Mouse (Mus musculus) heart, postnatal 0 days (tissue): ENCODE results near the gene Ep300. TPM values are rescaled to one million over a fixed set of nuclear protein-coding genes. Genes with fewer than 3 reads are reported as not detected.
"Not testable (repeated sequence)": the region's sequence is repeated elsewhere in the genome, so short reads cannot be mapped to it uniquely, and the experiment has no call there.

Experiments used
- ATAC-seq: fragments of 200-750 bp; cut with Nextera tagmentation; 2 replicates; pipeline ENCODE4 v1.8.0; 2017; ENCODE audit warnings: low read depth, moderate number of reproducible peaks, moderate library complexity; ENCODE audit not compliant: insufficient read depth
- DNase-seq: peaks from one replicate; pipeline ENCODE4 v3.0.0-alpha.2; 2016; ENCODE audit warnings: low spot score
- H3K27ac ChIP-seq: fragments of 300-500 bp; sonication (generic); 2 replicates; pipeline ENCODE4 v1.5.1; 2014; ENCODE audit warnings: low read depth, mild to moderate bottlenecking
- H3K27me3 ChIP-seq: fragments of 300-500 bp; sonication (generic); 2 replicates; pipeline ENCODE4 v1.6.1; 2014; ENCODE audit warnings: low read length, mixed read lengths; ENCODE audit not compliant: control insufficient read depth, insufficient read depth
- H3K36me3 ChIP-seq: fragments of 300-500 bp; sonication (generic); replicated peaks from 2 replicates; pipeline ENCODE4 v1.6.1; 2014; ENCODE audit warnings: low read length, mixed read lengths; ENCODE audit not compliant: control insufficient read depth, insufficient read depth
- H3K4me1 ChIP-seq: fragments of 300-500 bp; sonication (generic); 2 replicates; pipeline ENCODE4 v1.6.1; 2014; ENCODE audit warnings: antibody characterized with exemption; ENCODE audit not compliant: control insufficient read depth, insufficient read depth
- H3K4me2 ChIP-seq: fragments of 300-500 bp; sonication (generic); 2 replicates; pipeline ENCODE4 v1.6.1; 2014; ENCODE audit warnings: low read depth, mild to moderate bottlenecking, low read length, moderate library complexity
- H3K4me3 ChIP-seq: fragments of 300-500 bp; sonication (generic); 2 replicates; pipeline ENCODE4 v1.5.1; 2014; ENCODE audit warnings: low read depth, low read length
- H3K9ac ChIP-seq: fragments of 300-500 bp; sonication (generic); replicated peaks from 2 replicates; pipeline ENCODE4 v1.6.1; 2014; ENCODE audit warnings: low read depth, low read length, mixed read lengths
- H3K9me3 ChIP-seq: fragments of 300-500 bp; sonication (generic); replicated peaks from 2 replicates; pipeline ENCODE4 v1.6.1; 2016; ENCODE audit warnings: low read length; ENCODE audit not compliant: control insufficient read depth
- CTCF ChIP-seq: IDR thresholded peaks from 2 replicates; pipeline ENCODE4 v1.5.1; 2016; ENCODE audit warnings: antibody characterized with exemption, control low read depth, low read depth
- EP300 ChIP-seq: IDR thresholded peaks from 2 replicates; pipeline ENCODE4 v1.6.1; 2016; ENCODE audit warnings: antibody characterized with exemption, low read depth
- WGBS: fragments of 180-500 bp; shearing (Covaris S2); extraction: QIAGEN DNeasy Blood & Tissue Kit; methylation state at CpG from one replicate; pipeline ENCODE4 v1.1.7; 2014; 5-methylcytosine and 5-hydroxymethylcytosine counted together
- polyA plus RNA-seq: library from polyadenylated mRNA; unstranded; fragments of >200 nt; fragmentation: Nextera tagmentation; extraction: Ambion mirVana; gene quantifications from 2 replicates; pipeline ENCODE4 v1.2.1, GENCODE M21; 2015
- total RNA-seq: library from RNA; depleted of rRNA; stranded (reverse); fragments of >200 nt; gene quantifications from 2 replicates; pipeline ENCODE4 v1.2.3, GENCODE M21; 2014; ENCODE audit warnings: low replicate concordance

Gene Ep300
- total and polyA plus RNA-seq, 2 experiments from 2014 or later, result 5.6 to 38.5 TPM

DNA sequence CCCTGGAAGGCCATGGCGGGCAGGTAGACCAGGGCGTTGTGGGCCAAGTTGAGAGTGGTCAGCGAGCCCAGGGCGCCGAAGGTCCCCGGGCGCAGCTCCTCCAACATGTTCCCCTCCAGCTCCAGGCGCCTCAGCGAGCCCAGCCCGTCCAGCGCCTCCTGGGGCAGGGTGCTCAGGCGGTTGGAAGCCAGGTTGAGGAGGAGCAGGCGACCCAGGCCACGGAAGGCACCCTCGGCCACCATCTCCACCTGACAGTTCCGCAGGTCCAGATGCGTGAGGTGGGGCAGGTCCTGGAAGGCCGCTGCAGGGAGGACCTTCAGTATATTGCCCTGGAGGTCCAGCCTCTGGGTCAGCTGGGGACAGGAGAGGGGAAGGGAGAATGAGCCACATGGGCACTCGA lies 109.7 kb downstream of the Ep300 start:
- 39% methylated on average over 16 of the region's 19 CpGs for WGBS
- DNase-seq (no peak), ATAC-seq (no peak)
- H3K9me3 ChIP-seq, result no peaks in the 10 kb centered on the region
- no peak overlapping the region for H3K27ac ChIP-seq
- no peaks in the 10 kb centered on the region for H3K36me3 ChIP-seq
- peak overlapping the region; percentile 50 for H3K4me3 ChIP-seq
- H3K27me3 ChIP-seq, result peaks cover 49% of the 10 kb centered on the region
- H3K4me1 ChIP-seq, result peaks cover 14% of the 10 kb centered on the region; the same call in 1 of the 2 replicates
- TF ChIP-seq EP300, result no peak
- no peak for TF ChIP-seq CTCF
- H3K9ac ChIP-seq, result peak overlapping the region; percentile 56
- peak overlapping the region; percentile 75 for H3K4me2 ChIP-seq

DNA sequence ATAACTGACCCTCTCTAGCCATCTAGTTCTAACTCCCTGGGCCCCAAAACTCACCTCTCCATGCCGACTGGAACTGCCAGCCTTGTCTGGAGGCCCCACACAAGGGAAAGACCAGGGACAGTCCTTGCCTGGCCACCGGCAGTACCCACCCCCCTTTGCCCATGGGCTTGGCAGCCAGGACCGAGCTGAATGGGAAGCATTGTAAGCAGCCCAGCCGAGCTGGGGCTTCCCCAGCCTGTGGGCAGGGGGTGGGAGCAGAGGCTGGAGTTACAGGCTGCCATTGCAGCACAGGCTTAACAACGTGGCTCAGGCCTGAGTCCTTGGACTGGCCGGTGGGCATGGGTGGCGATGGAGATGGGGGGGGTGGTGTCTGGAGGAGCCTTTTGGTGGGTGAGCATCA lies 112.0 kb downstream of the Ep300 start, which contains the start of gene Chadl:
Gene Chadl (minus strand): TSS at position 113 of the 400 bp plus-strand sequence.
- H3K4me2 ChIP-seq, result no peak within 1 kb of the TSS
- no peak within 1 kb of the TSS for H3K9ac ChIP-seq
- 61% methylated on average over 7 of the region's 7 CpGs for WGBS
- DNase-seq, result no peak
- no peaks in the 10 kb centered on the region for H3K36me3 ChIP-seq
- no peak within 1 kb of the TSS for H3K27ac ChIP-seq
- H3K27me3 ChIP-seq, result peaks cover 42% of the 10 kb centered on the region
- ATAC-seq, result no peak
- H3K9me3 ChIP-seq, result no peaks in the 10 kb centered on the region
- TF ChIP-seq CTCF (no peak), EP300 (no peak)
- H3K4me1 ChIP-seq, result peaks cover 14% of the 10 kb centered on the region; the same call in 1 of the 2 replicates
- H3K4me3 ChIP-seq, result no peak within 1 kb of the TSS

DNA sequence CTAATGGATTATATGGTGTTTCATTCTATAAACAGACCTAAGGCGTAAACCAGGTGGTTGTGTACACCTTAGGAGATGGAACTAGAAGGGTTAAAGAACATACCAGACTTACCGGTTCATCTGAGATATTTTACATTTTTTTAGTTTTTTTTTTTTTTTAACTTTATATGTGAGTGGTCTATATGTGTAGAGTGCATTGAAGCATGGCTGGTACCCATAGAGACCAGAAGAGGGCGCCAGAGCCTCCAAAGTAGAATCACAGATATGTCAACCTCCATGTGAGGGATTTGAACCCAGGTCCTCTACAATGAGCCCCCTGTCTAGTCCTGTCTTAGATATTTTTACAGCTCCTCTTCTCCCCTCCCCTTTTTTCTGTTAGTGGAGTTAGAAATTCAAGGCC lies 112.7 kb downstream of the Ep300 start:
- ATAC-seq (no peak), DNase-seq (no peak)
- Histone ChIP-seq H3K27ac (no peak overlapping the region), H3K9me3 (no peaks in the 10 kb centered on the region), H3K4me2 (no peak overlapping the region), H3K4me3 (no peak overlapping the region), H3K4me1 (peaks cover 14% of the 10 kb centered on the region; the same call in 1 of the 2 replicates), H3K9ac (no peak overlapping the region), H3K27me3 (peaks cover 35% of the 10 kb centered on the region), H3K36me3 (no peaks in the 10 kb centered on the region)
- 37% methylated on average over 3 of the region's 3 CpGs for WGBS
- TF ChIP-seq EP300, result no peak
- TF ChIP-seq CTCF, result peak; percentile 32

DNA sequence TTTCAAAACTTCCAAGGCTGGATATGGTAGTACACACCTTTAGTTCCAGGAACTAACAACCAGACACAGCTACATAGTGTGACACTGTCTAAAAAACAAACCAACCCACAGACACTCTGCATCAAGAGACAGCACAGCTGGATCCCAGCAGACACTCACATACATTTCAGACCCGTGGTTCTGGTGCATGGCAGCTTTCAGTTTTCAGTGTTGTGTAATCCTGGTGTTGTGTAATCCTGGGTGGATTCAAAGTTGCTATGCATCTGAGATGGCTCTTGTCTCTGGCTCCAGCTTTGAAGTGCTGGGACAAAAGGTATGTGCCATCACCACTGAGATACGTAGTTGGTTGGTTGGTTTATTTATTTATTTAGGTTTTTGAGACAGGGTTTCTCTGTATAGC lies 113.4 kb downstream of the Ep300 start:
- no peak overlapping the region for H3K4me2 ChIP-seq
- no peak overlapping the region for H3K27ac ChIP-seq
- H3K9me3 ChIP-seq, result no peaks in the 10 kb centered on the region
- 69% methylated on average over 2 of the region's 2 CpGs for WGBS
- ATAC-seq (no peak), DNase-seq (no peak)
- peaks cover 11% of the 10 kb centered on the region; the same call in 1 of the 2 replicates for H3K4me1 ChIP-seq
- 0 out of 2 replicates have a peak, but pooled peaks cover 5% of the 10 kb centered on the region for H3K36me3 ChIP-seq
- no peak overlapping the region for H3K9ac ChIP-seq
- no peak for TF ChIP-seq CTCF
- no peak for TF ChIP-seq EP300
- no peak overlapping the region for H3K4me3 ChIP-seq
- H3K27me3 ChIP-seq, result peaks cover 28% of the 10 kb centered on the region

DNA sequence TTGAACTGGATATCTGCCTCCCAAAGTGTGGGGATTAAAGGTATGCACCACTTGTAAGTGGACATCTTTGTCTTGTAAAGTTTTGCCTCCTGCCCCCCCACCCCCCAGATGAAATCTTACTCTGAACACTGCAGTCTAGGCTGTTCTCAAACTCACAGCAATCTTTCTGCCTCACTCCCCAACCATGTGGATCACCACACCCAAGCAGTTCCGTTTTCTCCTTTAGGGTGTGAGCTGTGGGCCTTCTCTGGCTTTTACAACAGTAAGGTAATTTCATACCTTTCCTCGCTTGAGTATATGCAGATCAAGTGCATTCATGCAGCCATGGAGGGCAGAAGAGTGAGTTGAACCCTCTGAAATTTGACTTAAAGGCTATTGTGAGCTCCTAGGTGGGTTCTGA lies 115.0 kb downstream of the Ep300 start:
- ATAC-seq (no peak), DNase-seq (no peak)
- H3K9ac ChIP-seq, result no peak overlapping the region
- H3K9me3 ChIP-seq, result no peaks in the 10 kb centered on the region
- peaks cover 19% of the 10 kb centered on the region for H3K36me3 ChIP-seq
- no peak overlapping the region for H3K27ac ChIP-seq
- no peaks in the 10 kb centered on the region for H3K4me1 ChIP-seq
- H3K4me2 ChIP-seq, result no peak overlapping the region
- H3K27me3 ChIP-seq, result peaks cover 13% of the 10 kb centered on the region
- H3K4me3 ChIP-seq, result no peak overlapping the region
- TF ChIP-seq CTCF (no peak), EP300 (no peak)
- WGBS, result 65% methylated on average over 2 of the region's 2 CpGs

DNA sequence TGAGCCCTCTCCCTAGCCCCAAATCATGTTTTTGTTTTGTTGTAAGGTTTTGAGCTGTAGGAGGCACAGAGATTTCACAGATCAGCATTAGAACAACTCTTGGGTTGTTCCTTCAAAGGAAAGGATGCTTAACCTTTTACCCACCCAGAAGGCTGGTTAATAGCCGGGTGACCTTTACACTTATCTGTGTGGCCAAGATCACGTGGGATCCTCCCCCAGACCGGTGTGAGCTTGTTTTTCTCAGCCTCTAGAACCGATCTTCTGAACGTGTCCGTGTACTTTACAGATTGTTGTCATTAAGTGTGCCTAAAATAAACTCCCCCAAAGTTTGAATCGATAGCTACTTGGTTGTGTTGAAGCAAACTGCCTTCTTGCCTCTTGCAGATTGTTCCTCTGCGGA lies 115.5 kb downstream of the Ep300 start:
- Histone ChIP-seq H3K9ac (no peak overlapping the region), H3K4me1 (no peaks in the 10 kb centered on the region), H3K9me3 (no peaks in the 10 kb centered on the region), H3K4me3 (no peak overlapping the region), H3K27ac (no peak overlapping the region), H3K27me3 (peaks cover 10% of the 10 kb centered on the region; the same call in 1 of the 2 replicates), H3K36me3 (peaks cover 23% of the 10 kb centered on the region), H3K4me2 (no peak overlapping the region)
- no peak for ATAC-seq
- 43% methylated on average over 8 of the region's 8 CpGs for WGBS
- DNase-seq, result no peak
- no peak for TF ChIP-seq EP300
- TF ChIP-seq CTCF, result no peak

DNA sequence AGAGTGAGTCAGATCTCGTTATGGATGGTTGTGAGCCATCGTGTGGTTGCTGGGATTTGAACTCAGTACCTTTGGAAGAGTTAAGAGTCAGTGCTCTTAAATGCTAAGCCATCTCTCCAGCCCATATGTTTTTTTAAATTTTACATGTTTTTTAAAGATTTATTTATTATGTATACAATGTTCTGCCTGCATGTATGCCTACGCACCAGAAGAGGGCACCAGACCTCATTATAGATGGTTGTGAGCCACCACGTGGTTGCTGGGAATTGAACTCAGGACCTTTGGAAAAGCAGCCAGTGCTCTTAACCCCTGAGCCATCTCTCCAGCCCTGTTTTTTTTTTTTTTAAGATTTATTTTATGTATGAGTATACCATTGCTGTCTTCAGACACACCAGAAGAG lies 116.2 kb downstream of the Ep300 start:
- H3K4me3 ChIP-seq, DNase-seq, H3K4me1 ChIP-seq: not testable (repeated sequence)

More for the DNA sequence above, 116.2 kb downstream of the Ep300 start:
- not testable (repeated sequence) for H3K27ac ChIP-seq, H3K4me2 ChIP-seq, H3K9me3 ChIP-seq, H3K9ac ChIP-seq, ATAC-seq, H3K27me3 ChIP-seq
- 75% methylated on average over 4 of the region's 4 CpGs for WGBS
- H3K36me3 ChIP-seq, result peaks cover 31% of the 10 kb centered on the region
